Mouse (Mus musculus) T-helper 17 cell (primary cell): ENCODE results near the gene Sh2b1.

Experiments used
- in situ Hi-C, 2 experiments: fragments of 300-600 bp; cut with MboI, MseI; formaldehyde crosslinking; loops; 1 replicate in 1 of 2; 2 replicates in 1 of 2; pipeline ENCODE4 v1.15.1; 2025; ENCODE audit warnings: high pct_unique_total_duplicates in 2 of 2

The Sh2b1 gene

GRCm38 (mm10) chr7:126458844-126459618 is 16.2 kb downstream of the Sh2b1 start:
- in situ Hi-C loops, result no loop called here

- in situ Hi-C loops, result no loop called here
These were observed 17.0 kb downstream of the Sh2b1 start for GRCm38 (mm10) chr7:126458225-126458624.

- in situ Hi-C loops, result no loop called here
These were observed 18.6 kb downstream of the Sh2b1 start for GRCm38 (mm10) chr7:126456382-126457266.

GRCm38 (mm10) chr7:126455242-126455641 is 20.0 kb downstream of the Sh2b1 start:
- in situ Hi-C loops, result no loop called here

GRCm38 (mm10) chr7:126453861-126454260 is 21.4 kb downstream of the Sh2b1 start:
- in situ Hi-C loops, result no loop called here

GRCm38 (mm10) chr7:126452244-126452643 is 23.0 kb downstream of the Sh2b1 start:
- in situ Hi-C loops, result no loop called here

GRCm38 (mm10) chr7:126450641-126451040 is 24.6 kb downstream of the Sh2b1 start:
- in situ Hi-C loops, result no loop called here

- in situ Hi-C loops, result no loop called here
These were observed 25.2 kb downstream of the Sh2b1 start for GRCm38 (mm10) chr7:126449991-126450390.

- in situ Hi-C loops, result no loop called here
These were observed 26.7 kb downstream of the Sh2b1 start for GRCm38 (mm10) chr7:126448481-126448880.

- in situ Hi-C loops, result no loop called here
These were observed 29.0 kb downstream of the Sh2b1 start for GRCm38 (mm10) chr7:126446217-126446616.

- in situ Hi-C loops, result no loop called here
These were observed 30.0 kb downstream of the Sh2b1 start for GRCm38 (mm10) chr7:126445104-126445815.

- in situ Hi-C loops, result no loop called here
These were observed 30.7 kb downstream of the Sh2b1 start for GRCm38 (mm10) chr7:126444536-126444935.

GRCm38 (mm10) chr7:126443997-126444396 is 31.2 kb downstream of the Sh2b1 start:
- in situ Hi-C loops, result no loop called here

- in situ Hi-C loops, result no loop called here
These were observed 35.1 kb downstream of the Sh2b1 start for GRCm38 (mm10) chr7:126440134-126440533.

- in situ Hi-C loops, result loop anchor here (5.0 kb wide), 2 partner anchors 35 to 40 kb away; partner anchors contain the start of gene Nfatc2ip (in 1 of the 2)
These were observed 38.4 kb downstream of the Sh2b1 start for GRCm38 (mm10) chr7:126436851-126437250.

GRCm38 (mm10) chr7:126435801-126436200 is 39.4 kb downstream of the Sh2b1 start:
- in situ Hi-C loops, result loop anchor here (5.0 kb wide), 2 partner anchors 34 to 38 kb away; partner anchors contain the start of gene Nfatc2ip (in 1 of the 2)

- in situ Hi-C loops, result loop anchor here (5.0 kb wide), 2 partner anchors 32 to 37 kb away; partner anchors contain the start of gene Nfatc2ip (in 1 of the 2)
These were observed 40.5 kb downstream of the Sh2b1 start for GRCm38 (mm10) chr7:126434726-126435125.

- in situ Hi-C loops, result no loop called here
These were observed 45.1 kb downstream of the Sh2b1 start for GRCm38 (mm10) chr7:126430167-126430566.

GRCm38 (mm10) chr7:126429503-126429898 is 45.7 kb downstream of the Sh2b1 start:
- in situ Hi-C loops, result no loop called here

GRCm38 (mm10) chr7:126428631-126429502 is 46.4 kb downstream of the Sh2b1 start, which contains the start of gene Rabep2:
Gene Rabep2, plus strand, starts transcription at chr7:126428759.
- in situ Hi-C loops, result no loop called here

- in situ Hi-C loops, result no loop called here
These were observed 47.1 kb downstream of the Sh2b1 start for GRCm38 (mm10) chr7:126428154-126428553.
